Mouse (Mus musculus): ENCODE results near the gene Gdap2. TPM values are rescaled to one million over a fixed set of nuclear protein-coding genes. Genes with fewer than 3 reads are reported as not detected.

Gene Gdap2
- 59.1 TPM for polyA plus RNA-seq (2017; shearing (Covaris generic))

GRCm38 (mm10) chr3:100162315-100163105, at the start of gene Gdap2, which contains the start of gene Wdr3:
Gdap2 (plus strand) TSS chr3:100162381.
Wdr3 (minus strand) TSS chr3:100162407.

Other genes with a start within 250 kb of the Gdap2 start
- gene Wdr3, start within 50 bp of the Gdap2 start, polyA plus RNA-seq (2017; shearing (Covaris generic)): 70.0 TPM